Mouse (Mus musculus) embryo, embryonic 10.5 days (tissue): Measurements from ENCODE around the gene Cav1.

Experiments used
- DNase-seq: peaks from one replicate; pipeline ENCODE4 v3.0.0-alpha.2; 2015; ENCODE audit warnings: low spot score

Cav1 gene

GRCm38 (mm10) chr6:17317944-17318343, 11.8 kb downstream of the Cav1 start:
- no peak for DNase-seq

- DNase-seq = no peak
Observed at GRCm38 (mm10) chr6:17321976-17322375, 15.8 kb downstream of the Cav1 start.

GRCm38 (mm10) chr6:17327216-17327615, 21.1 kb downstream of the Cav1 start:
- DNase-seq = peak; percentile 36

GRCm38 (mm10) chr6:17329801-17330200, 23.7 kb downstream of the Cav1 start:
- no peak for DNase-seq

GRCm38 (mm10) chr6:17337724-17338123, 31.6 kb downstream of the Cav1 start:
- no peak for DNase-seq

- peak; percentile 65 for DNase-seq
Observed at GRCm38 (mm10) chr6:17340406-17340805, 34.3 kb downstream of the Cav1 start.

- no peak for DNase-seq
Observed at GRCm38 (mm10) chr6:17348011-17348410, 41.9 kb downstream of the Cav1 start.

GRCm38 (mm10) chr6:17350803-17351202, 44.7 kb downstream of the Cav1 start:
- DNase-seq = no peak

- DNase-seq = peak; percentile 84
Observed at GRCm38 (mm10) chr6:17358896-17359690, 53.0 kb downstream of the Cav1 start.

- peak; percentile 58 for DNase-seq
Observed at GRCm38 (mm10) chr6:17362771-17363170, 56.6 kb downstream of the Cav1 start.

- DNase-seq = no peak
Observed at GRCm38 (mm10) chr6:17363446-17364179, 57.5 kb downstream of the Cav1 start.

- DNase-seq = no peak
Observed at GRCm38 (mm10) chr6:17374326-17374725, 68.2 kb downstream of the Cav1 start.

- no peak for DNase-seq
Observed at GRCm38 (mm10) chr6:17377371-17377770, 71.2 kb downstream of the Cav1 start.

GRCm38 (mm10) chr6:17380102-17380501, 74.0 kb downstream of the Cav1 start:
- DNase-seq = no peak

- no peak for DNase-seq
Observed at GRCm38 (mm10) chr6:17381690-17382089, 75.6 kb downstream of the Cav1 start.

GRCm38 (mm10) chr6:17385531-17385930, 79.4 kb downstream of the Cav1 start:
- no peak for DNase-seq

- no peak for DNase-seq
Observed at GRCm38 (mm10) chr6:17387991-17388710, 82.0 kb downstream of the Cav1 start.
